Mouse (Mus musculus): ENCODE measurements around the gene Crebbp.

GRCm38 (mm10) chr16:4138541-4138940 is 75.3 kb downstream of the Crebbp start:
- no peak for TF ChIP-seq CTCF (IDR thresholded peaks at IDR 0.05; ENCODE audit: low read depth)
- TF ChIP-seq EP300 (optimal IDR thresholded peaks at IDR 0.05) = no peak

Measured in stomach, postnatal 0 days (tissue).